Mouse (Mus musculus): ENCODE measurements around the gene Add3. TPM values are rescaled to one million over a fixed set of nuclear protein-coding genes. Genes with fewer than 3 reads are reported as not detected.

Add3 gene
- total and polyA plus RNA-seq, 3 experiments: 14.0 to 52.9 TPM; not detected in 1

DNA sequence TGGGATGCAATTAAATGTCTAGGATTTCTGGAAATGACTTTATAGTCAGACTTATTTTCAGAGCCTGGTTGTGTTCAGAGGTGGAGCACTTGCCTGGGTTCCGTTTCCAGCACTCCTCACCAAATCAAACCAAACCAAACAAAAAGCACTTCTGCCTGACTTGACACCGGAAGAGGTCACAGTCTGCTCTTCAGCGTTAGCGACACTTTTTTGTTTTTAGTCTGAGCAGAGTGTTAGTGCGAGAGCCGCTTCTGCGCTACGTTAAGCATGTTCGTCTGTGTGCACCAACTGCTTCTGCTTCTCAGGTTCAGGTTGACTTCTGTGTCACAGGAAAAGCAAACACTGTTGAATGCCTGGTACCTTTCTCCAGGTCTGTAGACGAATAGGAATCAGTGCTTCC is 44.0 kb downstream of the Add3 start:
- Histone ChIP-seq H3K27me3 (ENCODE audit: control insufficient read depth in 1 of 2, insufficient read depth in 2 of 2, low read length in 2 of 2) (no peaks in the 10 kb centered on the region), H3K36me3 (ENCODE audit: control insufficient read depth in 1 of 2, insufficient read depth in 2 of 2, low read length in 2 of 2) (peaks cover 0 to 42% of the 10 kb centered on the region in 2 experiments; a peak in 2 of 4 replicates), H3K4me3 (ENCODE audit: control insufficient read depth in 1 of 2, insufficient read depth in 1 of 2, low read depth in 2 of 2, low read length in 2 of 2) (no peak overlapping the region), H3K27ac (ENCODE audit: control insufficient read depth, low read depth, low read length) (no peak overlapping the region), H3K9me3 (replicated peaks; ENCODE audit: insufficient read depth, low read length) (no peaks in the 10 kb centered on the region), H3K79me2 (ENCODE audit: control insufficient read depth, insufficient read depth, low read length, poor library complexity) (no peaks in the 10 kb centered on the region), H3K9ac (ENCODE audit: control insufficient read depth, low read depth, low read length, poor library complexity, severe bottlenecking) (no peak overlapping the region), H3K4me1 (ENCODE audit: control insufficient read depth in 1 of 2, insufficient read depth in 2 of 2, low read length in 2 of 2) (peaks cover 31 to 38% of the 10 kb centered on the region in 2 experiments)
- DNase-seq (ENCODE audit: low read depth, low spot score): no peak
- TF ChIP-seq SMC3 (IDR thresholded peaks at IDR 0.05; ENCODE audit: low read depth, low read length) (no peak), CTCF (IDR thresholded peaks at IDR 0.05 in 2 of 3, conservative IDR thresholded peaks at IDR 0.05 in 1 of 3; ENCODE audit: control insufficient read depth in 1 of 3, insufficient read depth in 1 of 3, low read depth in 2 of 3, low read length in 3 of 3, poor library complexity in 1 of 3, severe bottlenecking in 1 of 3) (no peak), EP300 (IDR thresholded peaks at IDR 0.05; ENCODE audit: low read depth in 1 of 2, low read length in 2 of 2) (no peak), TCF12 (IDR thresholded peaks at IDR 0.05; ENCODE audit: low read depth, low read length) (no peak)

DNA sequence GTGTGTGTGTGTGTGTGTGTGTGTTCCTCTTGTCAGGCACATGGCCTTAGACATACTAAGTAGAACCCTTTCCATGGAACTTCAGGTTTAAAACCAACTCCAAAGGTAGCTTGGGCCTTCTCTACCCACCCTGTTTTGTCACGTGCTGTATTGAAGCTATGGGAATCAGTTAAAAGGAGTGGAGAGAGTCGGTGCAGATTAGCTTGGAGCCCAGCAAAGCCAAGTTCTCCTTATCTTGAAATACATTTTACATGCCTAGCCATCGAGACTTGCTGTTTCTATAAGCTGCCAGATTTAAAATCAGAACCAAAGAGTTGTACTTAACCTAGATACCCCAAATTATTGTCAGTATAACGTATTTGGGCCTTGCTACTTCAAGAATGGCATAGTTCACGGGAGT is 44.7 kb downstream of the Add3 start:
- H3K4me1 ChIP-seq (ENCODE audit: control insufficient read depth in 1 of 2, insufficient read depth in 2 of 2, low read length in 2 of 2): peaks cover 36 to 43% of the 10 kb centered on the region in 2 experiments
- no peaks in the 10 kb centered on the region for H3K27me3 ChIP-seq (ENCODE audit: control insufficient read depth in 1 of 2, insufficient read depth in 2 of 2, low read length in 2 of 2)
- DNase-seq (ENCODE audit: low read depth, low spot score): peak; percentile 74
- peaks cover 0 to 47% of the 10 kb centered on the region in 2 experiments; a peak in 2 of 4 replicates for H3K36me3 ChIP-seq (ENCODE audit: control insufficient read depth in 1 of 2, insufficient read depth in 2 of 2, low read length in 2 of 2)
- no peak overlapping the region for H3K9ac ChIP-seq (ENCODE audit: control insufficient read depth, low read depth, low read length, poor library complexity, severe bottlenecking)
- H3K27ac ChIP-seq (ENCODE audit: control insufficient read depth, low read depth, low read length): peak overlapping the region; percentile 55
- no peaks in the 10 kb centered on the region for H3K9me3 ChIP-seq (replicated peaks; ENCODE audit: insufficient read depth, low read length)
- H3K79me2 ChIP-seq (ENCODE audit: control insufficient read depth, insufficient read depth, low read length, poor library complexity): no peaks in the 10 kb centered on the region
- H3K4me3 ChIP-seq (ENCODE audit: control insufficient read depth in 1 of 2, insufficient read depth in 1 of 2, low read depth in 2 of 2, low read length in 2 of 2): no peak overlapping the region
- TF ChIP-seq ZKSCAN1 (IDR thresholded peaks at IDR 0.05; ENCODE audit: low read depth, low read length) (no peak), EP300 (IDR thresholded peaks at IDR 0.05; ENCODE audit: low read depth in 1 of 2, low read length in 2 of 2) (peak; percentile 64), JUND (IDR thresholded peaks at IDR 0.05; ENCODE audit: low read depth, low read length) (no peak), CTCF (IDR thresholded peaks at IDR 0.05 in 2 of 3, conservative IDR thresholded peaks at IDR 0.05 in 1 of 3; ENCODE audit: control insufficient read depth in 1 of 3, insufficient read depth in 1 of 3, low read depth in 2 of 3, low read length in 3 of 3, poor library complexity in 1 of 3, severe bottlenecking in 1 of 3) (no peak), TBP (IDR thresholded peaks at IDR 0.05; ENCODE audit: low read depth, low read length) (no peak), MAX (IDR thresholded peaks at IDR 0.05; ENCODE audit: low read length) (peak; percentile 85), E2F4 (IDR thresholded peaks at IDR 0.05; ENCODE audit: borderline replicate concordance, low read depth, low read length) (no peak), NELFE (IDR thresholded peaks at IDR 0.05; ENCODE audit: low read depth, low read length) (no peak), SIN3A (IDR thresholded peaks at IDR 0.05; ENCODE audit: low read length) (no peak), RAD21 (IDR thresholded peaks at IDR 0.05; ENCODE audit: low read depth, low read length) (no peak), POLR2AphosphoS5 (IDR thresholded peaks at IDR 0.05; ENCODE audit: borderline replicate concordance, low read depth, low read length) (no peak), CHD2 (IDR thresholded peaks at IDR 0.05; ENCODE audit: low read length) (no peak), POLR2A (IDR thresholded peaks at IDR 0.05; ENCODE audit: control insufficient read depth in 1 of 2, insufficient read depth in 1 of 2, low read depth in 1 of 2, low read length in 2 of 2, poor library complexity in 1 of 2) (no peak), GABPA (IDR thresholded peaks at IDR 0.05; ENCODE audit: low read depth, low read length) (no peak), HCFC1 (IDR thresholded peaks at IDR 0.05; ENCODE audit: low read depth, low read length) (no peak), USF2 (IDR thresholded peaks at IDR 0.05; ENCODE audit: borderline replicate concordance in 1 of 2, insufficient read depth in 1 of 2, low read depth in 1 of 2, low read length in 2 of 2) (peak in 1 of 2 experiments; percentile 69; a peak in 2 of 4 replicates), RCOR1 (IDR thresholded peaks at IDR 0.05; ENCODE audit: low read depth, low read length) (peak; percentile 100), ZNF384 (IDR thresholded peaks at IDR 0.05; ENCODE audit: low read depth, low read length) (no peak), MEF2A (IDR thresholded peaks at IDR 0.05; ENCODE audit: extremely low read depth, insufficient replicate concordance, low read depth, low read length, poor library complexity, severe bottlenecking) (no peak; the same call in 1 of the 2 replicates), MYB (IDR thresholded peaks at IDR 0.05; ENCODE audit: low read depth, low read length) (no peak), MYC (IDR thresholded peaks at IDR 0.05; ENCODE audit: low read depth, low read length) (0 out of 2 replicates have a peak, but pooled peaks have one; percentile 70), KAT2A (conservative IDR thresholded peaks at IDR 0.05; ENCODE audit: low read depth, low read length) (no peak), TCF12 (IDR thresholded peaks at IDR 0.05; ENCODE audit: low read depth, low read length) (peak; percentile 75; the same call in 1 of the 2 replicates), MAZ (IDR thresholded peaks at IDR 0.05; ENCODE audit: low read depth, low read length) (no peak), SMC3 (IDR thresholded peaks at IDR 0.05; ENCODE audit: low read depth, low read length) (0 out of 2 replicates have a peak, but pooled peaks have one; percentile 15), NRF1 (IDR thresholded peaks at IDR 0.05; ENCODE audit: insufficient read depth, low read depth, low read length, poor library complexity, severe bottlenecking) (no peak), ZC3H11A (IDR thresholded peaks at IDR 0.05; ENCODE audit: low read depth, low read length) (0 out of 2 replicates have a peak, but pooled peaks have one; percentile 3), ETS1 (IDR thresholded peaks at IDR 0.05; ENCODE audit: low read depth, low read length) (peak; percentile 67; the same call in 1 of the 2 replicates), TAL1 (IDR thresholded peaks at IDR 0.05; ENCODE audit: low read length) (no peak; the same call in 1 of the 2 replicates)
